Mouse (Mus musculus): ENCODE results near the gene B3gntl1. TPM values are rescaled to one million over a fixed set of nuclear protein-coding genes. Genes with fewer than 3 reads are reported as not detected.

The B3gntl1 gene
- polyA plus RNA-seq, 1 experiment from 2014 or later: 3.3 TPM

GRCm38 (mm10) chr11:121650668-121651067, 22.3 kb downstream of the B3gntl1 start:
- ATAC-seq (ENCODE audit: low FRiP score, low TSS enrichment) (no peak), DNase-seq (ENCODE audit: low spot score) (no peak)
- no peak overlapping the region for H3K27ac ChIP-seq (replicated peaks)
- 86% methylated on average over 11 of the region's 11 CpGs for WGBS
- no peaks in the 10 kb centered on the region for H3K9me3 ChIP-seq (ENCODE audit: control insufficient read depth, low read length)
- H3K4me2 ChIP-seq (replicated peaks; ENCODE audit: low read depth): no peak overlapping the region
- no peaks in the 10 kb centered on the region for H3K36me3 ChIP-seq (ENCODE audit: control insufficient read depth, insufficient read depth, low read length)
- H3K27me3 ChIP-seq (ENCODE audit: control insufficient read depth, insufficient read depth, low read length): no peaks in the 10 kb centered on the region
- TF ChIP-seq CTCF (IDR thresholded peaks at IDR 0.05; ENCODE audit: low read depth) (no peak), EP300 (optimal IDR thresholded peaks at IDR 0.05) (no peak)
- H3K4me1 ChIP-seq (replicated peaks; ENCODE audit: control insufficient read depth, insufficient read depth): no peaks in the 10 kb centered on the region
- no peak overlapping the region for H3K4me3 ChIP-seq (ENCODE audit: low read depth, low read length)
- H3K9ac ChIP-seq (ENCODE audit: low read length): no peak overlapping the region

GRCm38 (mm10) chr11:121649900-121650299, 23.1 kb downstream of the B3gntl1 start:
- peak; percentile 75 for TF ChIP-seq CTCF (IDR thresholded peaks at IDR 0.05; ENCODE audit: low read depth)
- TF ChIP-seq EP300 (optimal IDR thresholded peaks at IDR 0.05): no peak
- Histone ChIP-seq H3K4me1 (replicated peaks; ENCODE audit: control insufficient read depth, insufficient read depth) (no peaks in the 10 kb centered on the region), H3K9ac (ENCODE audit: low read length) (no peak overlapping the region), H3K36me3 (ENCODE audit: control insufficient read depth, insufficient read depth, low read length) (no peaks in the 10 kb centered on the region), H3K27me3 (ENCODE audit: control insufficient read depth, insufficient read depth, low read length) (no peaks in the 10 kb centered on the region), H3K4me2 (replicated peaks; ENCODE audit: low read depth) (no peak overlapping the region), H3K4me3 (ENCODE audit: low read depth, low read length) (no peak overlapping the region), H3K9me3 (ENCODE audit: control insufficient read depth, low read length) (no peaks in the 10 kb centered on the region), H3K27ac (replicated peaks) (no peak overlapping the region)
- 36% methylated on average over 10 of the region's 10 CpGs for WGBS
- DNase-seq (ENCODE audit: low spot score) (peak; percentile 52), ATAC-seq (ENCODE audit: low FRiP score, low TSS enrichment) (peak; percentile 71; the same call in 1 of the 2 replicates)

GRCm38 (mm10) chr11:121648166-121648565, 24.8 kb downstream of the B3gntl1 start:
- H3K27ac ChIP-seq (replicated peaks): no peak overlapping the region
- no peak overlapping the region for H3K9ac ChIP-seq (ENCODE audit: low read length)
- no peaks in the 10 kb centered on the region for H3K27me3 ChIP-seq (ENCODE audit: control insufficient read depth, insufficient read depth, low read length)
- DNase-seq (ENCODE audit: low spot score) (no peak), ATAC-seq (ENCODE audit: low FRiP score, low TSS enrichment) (no peak)
- no peaks in the 10 kb centered on the region for H3K36me3 ChIP-seq (ENCODE audit: control insufficient read depth, insufficient read depth, low read length)
- no peak overlapping the region for H3K4me2 ChIP-seq (replicated peaks; ENCODE audit: low read depth)
- TF ChIP-seq CTCF (IDR thresholded peaks at IDR 0.05; ENCODE audit: low read depth) (no peak), EP300 (optimal IDR thresholded peaks at IDR 0.05) (no peak)
- WGBS: 88% methylated on average over 5 of the region's 5 CpGs
- no peaks in the 10 kb centered on the region for H3K4me1 ChIP-seq (replicated peaks; ENCODE audit: control insufficient read depth, insufficient read depth)
- H3K4me3 ChIP-seq (ENCODE audit: low read depth, low read length): no peak overlapping the region
- H3K9me3 ChIP-seq (ENCODE audit: control insufficient read depth, low read length): no peaks in the 10 kb centered on the region

- Histone ChIP-seq H3K9ac (ENCODE audit: low read length) (no peak overlapping the region), H3K4me3 (ENCODE audit: low read depth, low read length) (no peak overlapping the region), H3K36me3 (ENCODE audit: control insufficient read depth, insufficient read depth, low read length) (no peaks in the 10 kb centered on the region), H3K4me2 (replicated peaks; ENCODE audit: low read depth) (no peak overlapping the region), H3K27ac (replicated peaks) (no peak overlapping the region), H3K27me3 (ENCODE audit: control insufficient read depth, insufficient read depth, low read length) (no peaks in the 10 kb centered on the region), H3K9me3 (ENCODE audit: control insufficient read depth, low read length) (no peaks in the 10 kb centered on the region), H3K4me1 (replicated peaks; ENCODE audit: control insufficient read depth, insufficient read depth) (no peaks in the 10 kb centered on the region)
- TF ChIP-seq EP300 (optimal IDR thresholded peaks at IDR 0.05): no peak
- no peak for TF ChIP-seq CTCF (IDR thresholded peaks at IDR 0.05; ENCODE audit: low read depth)
- DNase-seq (ENCODE audit: low spot score) (no peak), ATAC-seq (ENCODE audit: low FRiP score, low TSS enrichment) (no peak)
- WGBS: 67% methylated on average over 9 of the region's 9 CpGs
Observed at GRCm38 (mm10) chr11:121647321-121647720, 25.6 kb downstream of the B3gntl1 start.

- Histone ChIP-seq H3K4me2 (replicated peaks; ENCODE audit: low read depth) (no peak overlapping the region), H3K4me3 (ENCODE audit: low read depth, low read length) (no peak overlapping the region), H3K27me3 (ENCODE audit: control insufficient read depth, insufficient read depth, low read length) (no peaks in the 10 kb centered on the region), H3K27ac (replicated peaks) (no peak overlapping the region), H3K36me3 (ENCODE audit: control insufficient read depth, insufficient read depth, low read length) (no peaks in the 10 kb centered on the region), H3K4me1 (replicated peaks; ENCODE audit: control insufficient read depth, insufficient read depth) (no peaks in the 10 kb centered on the region), H3K9me3 (ENCODE audit: control insufficient read depth, low read length) (no peaks in the 10 kb centered on the region), H3K9ac (ENCODE audit: low read length) (no peak overlapping the region)
- no peak for ATAC-seq (ENCODE audit: low FRiP score, low TSS enrichment)
- WGBS: 67% methylated on average over 6 of the region's 6 CpGs
- TF ChIP-seq CTCF (IDR thresholded peaks at IDR 0.05; ENCODE audit: low read depth) (no peak), EP300 (optimal IDR thresholded peaks at IDR 0.05) (no peak)
- no peak for DNase-seq (ENCODE audit: low spot score)
Observed at GRCm38 (mm10) chr11:121645394-121645793, 27.6 kb downstream of the B3gntl1 start.

- H3K9me3 ChIP-seq (ENCODE audit: control insufficient read depth, low read length): no peaks in the 10 kb centered on the region
- H3K9ac ChIP-seq (ENCODE audit: low read length): no peak overlapping the region
- ATAC-seq (ENCODE audit: low FRiP score, low TSS enrichment): no peak
- WGBS: 87% methylated on average over 2 of the region's 2 CpGs
- no peak overlapping the region for H3K4me3 ChIP-seq (ENCODE audit: low read depth, low read length)
- 0 out of 2 replicates have a peak, but pooled peaks cover 8% of the 10 kb centered on the region for H3K36me3 ChIP-seq (ENCODE audit: control insufficient read depth, insufficient read depth, low read length)
- no peak overlapping the region for H3K27ac ChIP-seq (replicated peaks)
- H3K4me1 ChIP-seq (replicated peaks; ENCODE audit: control insufficient read depth, insufficient read depth): no peaks in the 10 kb centered on the region
- TF ChIP-seq CTCF (IDR thresholded peaks at IDR 0.05; ENCODE audit: low read depth): no peak
- TF ChIP-seq EP300 (optimal IDR thresholded peaks at IDR 0.05): no peak
- no peak for DNase-seq (ENCODE audit: low spot score)
- no peak overlapping the region for H3K4me2 ChIP-seq (replicated peaks; ENCODE audit: low read depth)
- H3K27me3 ChIP-seq (ENCODE audit: control insufficient read depth, insufficient read depth, low read length): no peaks in the 10 kb centered on the region
Observed at GRCm38 (mm10) chr11:121641501-121642145, 31.3 kb downstream of the B3gntl1 start.
